Mouse (Mus musculus) hindbrain, postnatal 0 days (tissue): Measurements from ENCODE around the gene Ryr1. TPM values are rescaled to one million over a fixed set of nuclear protein-coding genes. Genes with fewer than 3 reads are reported as not detected.

Experiments used
- ATAC-seq: fragments of 200-750 bp; cut with Nextera tagmentation; 2 replicates; pipeline ENCODE4 v1.8.0; 2017; ENCODE audit warnings: mild to moderate bottlenecking, moderate TSS enrichment, moderate library complexity
- DNase-seq: peaks from one replicate; pipeline ENCODE4 v3.0.0-alpha.2; 2015; ENCODE audit warnings: low spot score
- H3K27ac ChIP-seq: fragments of 300-500 bp; sonication (generic); 2 replicates; pipeline ENCODE4 v1.5.1; 2014; ENCODE audit warnings: mild to moderate bottlenecking
- H3K27me3 ChIP-seq: fragments of 300-500 bp; sonication (generic); 2 replicates; pipeline ENCODE4 v1.6.1; 2014; ENCODE audit warnings: low read length, mixed read lengths; ENCODE audit not compliant: insufficient read depth
- H3K36me3 ChIP-seq: fragments of 300-500 bp; sonication (generic); 2 replicates; pipeline ENCODE4 v1.6.1; 2014; ENCODE audit warnings: low read length, mixed read lengths; ENCODE audit not compliant: insufficient read depth
- H3K4me1 ChIP-seq: fragments of 300-500 bp; sonication (generic); 2 replicates; pipeline ENCODE4 v1.6.1; 2014; ENCODE audit warnings: antibody characterized with exemption, low read length, mixed read lengths; ENCODE audit not compliant: insufficient read depth
- H3K4me2 ChIP-seq: fragments of 300-500 bp; sonication (generic); 2 replicates; pipeline ENCODE4 v1.6.1; 2014; ENCODE audit warnings: low read depth, mild to moderate bottlenecking, low read length, moderate library complexity, mixed read lengths
- H3K4me3 ChIP-seq: fragments of 300-500 bp; sonication (generic); 2 replicates; pipeline ENCODE4 v1.5.1; 2014; ENCODE audit warnings: low read length
- H3K9ac ChIP-seq: fragments of 300-500 bp; sonication (generic); replicated peaks from 2 replicates; pipeline ENCODE4 v1.6.1; 2014; ENCODE audit warnings: mild to moderate bottlenecking, low read length, moderate library complexity, mixed read lengths
- H3K9me3 ChIP-seq: fragments of 300-500 bp; sonication (generic); 2 replicates; pipeline ENCODE4 v1.6.1; 2016; ENCODE audit warnings: low read length, mixed read lengths
- CTCF ChIP-seq: IDR thresholded peaks from 2 replicates; pipeline ENCODE4 v1.5.1; 2016; ENCODE audit warnings: antibody characterized with exemption, control low read depth, low read depth
- WGBS: fragments of 180-500 bp; shearing (Covaris S2); extraction: QIAGEN DNeasy Blood & Tissue Kit; methylation state at CpG from one replicate; pipeline ENCODE4 v1.1.7; 2014; 5-methylcytosine and 5-hydroxymethylcytosine counted together
- polyA plus RNA-seq: library from polyadenylated mRNA; unstranded; fragments of >200 nt; fragmentation: Nextera tagmentation; extraction: Ambion mirVana; gene quantifications from 2 replicates; pipeline ENCODE4 v1.2.1, GENCODE M21; 2015
- total RNA-seq: library from RNA; depleted of rRNA; stranded (reverse); fragments of >200 nt; gene quantifications from 2 replicates; pipeline ENCODE4 v1.2.3, GENCODE M21; 2014

Ryr1 gene
- total and polyA plus RNA-seq, 2 experiments from 2014 or later: 5.0 to 12.5 TPM

GRCm38 (mm10) chr7:29169231-29170065, 44.5 kb upstream of the Ryr1 start:
- peak overlapping the region; percentile 80 for H3K4me3 ChIP-seq
- H3K9me3 ChIP-seq: no peaks in the 10 kb centered on the region
- peak overlapping the region; percentile 92 for H3K27ac ChIP-seq
- peaks cover 12% of the 10 kb centered on the region for H3K4me1 ChIP-seq
- peaks cover 20% of the 10 kb centered on the region for H3K36me3 ChIP-seq
- H3K9ac ChIP-seq: peak overlapping the region; percentile 78
- H3K27me3 ChIP-seq: peaks cover 26% of the 10 kb centered on the region; the same call in 1 of the 2 replicates
- ATAC-seq (peak; percentile 88), DNase-seq (peak; percentile 90)
- no peak for TF ChIP-seq CTCF
- whole genome bisulfite sequencing: 1% methylated on average over 30 of the region's 39 CpGs
- H3K4me2 ChIP-seq: peak overlapping the region; percentile 83

- peak overlapping the region; percentile 78 for H3K9ac ChIP-seq
- H3K4me2 ChIP-seq: peak overlapping the region; percentile 83
- under 1% methylated on average over 14 of the region's 14 CpGs for WGBS
- peak overlapping the region; percentile 92 for H3K27ac ChIP-seq
- no peaks in the 10 kb centered on the region for H3K9me3 ChIP-seq
- peaks cover 16% of the 10 kb centered on the region; the same call in 1 of the 2 replicates for H3K36me3 ChIP-seq
- peaks cover 21% of the 10 kb centered on the region; the same call in 1 of the 2 replicates for H3K27me3 ChIP-seq
- DNase-seq (peak; percentile 75), ATAC-seq (peak; percentile 18; the same call in 1 of the 2 replicates)
- peaks cover 12% of the 10 kb centered on the region for H3K4me1 ChIP-seq
- H3K4me3 ChIP-seq: peak overlapping the region; percentile 80
- TF ChIP-seq CTCF: peak; percentile 20; the same call in 1 of the 2 replicates
These were observed 43.8 kb upstream of the Ryr1 start for GRCm38 (mm10) chr7:29168791-29169230.

GRCm38 (mm10) chr7:29168121-29168695, 43.2 kb upstream of the Ryr1 start:
- Histone ChIP-seq H3K4me3 (peak overlapping the region; percentile 80), H3K9me3 (no peaks in the 10 kb centered on the region), H3K4me2 (peak overlapping the region; percentile 83), H3K27me3 (peaks cover 15% of the 10 kb centered on the region; the same call in 1 of the 2 replicates), H3K9ac (peak overlapping the region; percentile 78), H3K36me3 (peaks cover 10% of the 10 kb centered on the region; the same call in 1 of the 2 replicates), H3K27ac (peak overlapping the region; percentile 92), H3K4me1 (peaks cover 12% of the 10 kb centered on the region)
- ATAC-seq (0 out of 2 replicates have a peak, but pooled peaks have one; percentile 1), DNase-seq (no peak)
- no peak for TF ChIP-seq CTCF
- 3% methylated on average over 10 of the region's 10 CpGs for WGBS

GRCm38 (mm10) chr7:29167656-29168055, 42.7 kb upstream of the Ryr1 start:
- H3K27me3 ChIP-seq: peaks cover 10% of the 10 kb centered on the region; the same call in 1 of the 2 replicates
- ATAC-seq: no peak
- no peaks in the 10 kb centered on the region for H3K9me3 ChIP-seq
- H3K27ac ChIP-seq: peak overlapping the region; percentile 92; the same call in 1 of the 2 replicates
- peaks cover 9% of the 10 kb centered on the region; the same call in 1 of the 2 replicates for H3K36me3 ChIP-seq
- peak overlapping the region; percentile 83 for H3K4me2 ChIP-seq
- 17% methylated on average over 19 of the region's 19 CpGs for WGBS
- no peak for TF ChIP-seq CTCF
- H3K4me1 ChIP-seq: peaks cover 12% of the 10 kb centered on the region
- DNase-seq: no peak
- peak overlapping the region; percentile 78 for H3K9ac ChIP-seq
- peak overlapping the region; percentile 80 for H3K4me3 ChIP-seq

- Histone ChIP-seq H3K27me3 (no peaks in the 10 kb centered on the region), H3K36me3 (peaks cover 17% of the 10 kb centered on the region), H3K27ac (no peak overlapping the region), H3K9me3 (no peaks in the 10 kb centered on the region), H3K4me3 (no peak overlapping the region), H3K4me1 (no peaks in the 10 kb centered on the region), H3K4me2 (no peak overlapping the region), H3K9ac (no peak overlapping the region)
- ATAC-seq (no peak), DNase-seq (no peak)
- TF ChIP-seq CTCF: no peak
- WGBS: 32% methylated on average over 9 of the region's 9 CpGs
These were observed 38.0 kb upstream of the Ryr1 start for GRCm38 (mm10) chr7:29162750-29163525.

- H3K36me3 ChIP-seq: peaks cover 17% of the 10 kb centered on the region
- H3K4me1 ChIP-seq: no peaks in the 10 kb centered on the region
- TF ChIP-seq CTCF: no peak
- no peak for ATAC-seq
- DNase-seq: no peak
- H3K27me3 ChIP-seq: no peaks in the 10 kb centered on the region
- H3K9ac ChIP-seq: no peak overlapping the region
- WGBS: 89% methylated on average over 5 of the region's 5 CpGs
- no peak overlapping the region for H3K27ac ChIP-seq
- no peak overlapping the region for H3K4me2 ChIP-seq
- no peaks in the 10 kb centered on the region for H3K9me3 ChIP-seq
- no peak overlapping the region for H3K4me3 ChIP-seq
These were observed 37.3 kb upstream of the Ryr1 start for GRCm38 (mm10) chr7:29162294-29162693.
